Mouse (Mus musculus) bone marrow, adult 2 months (tissue): Measurements from ENCODE around the gene Tns3.

Experiments used
- CTCF ChIP-seq: fragments of 200-500 bp; IDR thresholded peaks from 2 replicates; pipeline ENCODE4 v1.5.1; 2011; ENCODE audit warnings: low read length, control low read depth; ENCODE audit not compliant: control insufficient read depth, insufficient read depth
- POLR2A ChIP-seq: fragments of 200-500 bp; IDR thresholded peaks from 2 replicates; pipeline ENCODE4 v1.6.1; 2011; ENCODE audit warnings: low read depth, mild to moderate bottlenecking, control low read depth, low read length, borderline replicate concordance; ENCODE audit not compliant: control insufficient read depth

- no peak for TF ChIP-seq POLR2A
- TF ChIP-seq CTCF, result no peak
Measured at GRCm38 (mm10) chr11:8471535-8471934, 192.8 kb downstream of the Tns3 start.
